Mouse (Mus musculus) neural tube, embryonic 13.5 days (tissue): ENCODE data around the gene Tmsb4x. TPM values are rescaled to one million over a fixed set of nuclear protein-coding genes. Genes with fewer than 3 reads are reported as not detected.

Experiments used
- ATAC-seq: fragments of 200-750 bp; cut with Nextera tagmentation; 2 replicates; pipeline ENCODE4 v1.8.0; 2017; ENCODE audit warnings: low read depth, mild to moderate bottlenecking, moderate TSS enrichment, moderate library complexity
- H3K27ac ChIP-seq: fragments of 300-500 bp; sonication (generic); replicated peaks from 2 replicates; pipeline ENCODE4 v1.5.1; 2015; ENCODE audit warnings: moderate library complexity, mild to moderate bottlenecking, inconsistent platforms
- H3K27me3 ChIP-seq: fragments of 300-500 bp; sonication (generic); 2 replicates; pipeline ENCODE4 v1.6.1; 2015; ENCODE audit warnings: mild to moderate bottlenecking, inconsistent platforms
- H3K36me3 ChIP-seq: fragments of 300-500 bp; sonication (generic); 2 replicates; pipeline ENCODE4 v1.6.1; 2015; ENCODE audit warnings: mild to moderate bottlenecking, inconsistent platforms
- H3K4me1 ChIP-seq: fragments of 300-500 bp; sonication (generic); replicated peaks from 2 replicates; pipeline ENCODE4 v1.6.1; 2015; ENCODE audit warnings: inconsistent platforms
- H3K4me2 ChIP-seq: fragments of 300-500 bp; sonication (generic); 2 replicates; pipeline ENCODE4 v1.6.1; 2015; ENCODE audit warnings: inconsistent platforms, mild to moderate bottlenecking, moderate library complexity
- H3K4me3 ChIP-seq: fragments of 300-500 bp; sonication (generic); 2 replicates; pipeline ENCODE4 v1.5.1; 2015; ENCODE audit warnings: mild to moderate bottlenecking, inconsistent platforms
- H3K9ac ChIP-seq: fragments of 300-500 bp; sonication (generic); 2 replicates; pipeline ENCODE4 v1.6.1; 2015; ENCODE audit warnings: moderate library complexity, mild to moderate bottlenecking, inconsistent platforms
- H3K9me3 ChIP-seq: fragments of 300-500 bp; sonication (generic); 2 replicates; pipeline ENCODE4 v1.6.1; 2016; ENCODE audit warnings: inconsistent platforms
- WGBS: fragments of 180-500 bp; shearing (Covaris S2); methylation state at CpG from one replicate; pipeline ENCODE4 v1.1.7; 2015; 5-methylcytosine and 5-hydroxymethylcytosine counted together
- polyA plus RNA-seq: library from polyadenylated mRNA; unstranded; fragments of >200 nt; fragmentation: Nextera tagmentation; extraction: Ambion mirVana; gene quantifications from 2 replicates; pipeline ENCODE4 v1.2.1, GENCODE M21; 2015

Tmsb4x gene
- polyA plus RNA-seq, result 6,861 and 7,374 TPM in 2 replicates

DNA sequence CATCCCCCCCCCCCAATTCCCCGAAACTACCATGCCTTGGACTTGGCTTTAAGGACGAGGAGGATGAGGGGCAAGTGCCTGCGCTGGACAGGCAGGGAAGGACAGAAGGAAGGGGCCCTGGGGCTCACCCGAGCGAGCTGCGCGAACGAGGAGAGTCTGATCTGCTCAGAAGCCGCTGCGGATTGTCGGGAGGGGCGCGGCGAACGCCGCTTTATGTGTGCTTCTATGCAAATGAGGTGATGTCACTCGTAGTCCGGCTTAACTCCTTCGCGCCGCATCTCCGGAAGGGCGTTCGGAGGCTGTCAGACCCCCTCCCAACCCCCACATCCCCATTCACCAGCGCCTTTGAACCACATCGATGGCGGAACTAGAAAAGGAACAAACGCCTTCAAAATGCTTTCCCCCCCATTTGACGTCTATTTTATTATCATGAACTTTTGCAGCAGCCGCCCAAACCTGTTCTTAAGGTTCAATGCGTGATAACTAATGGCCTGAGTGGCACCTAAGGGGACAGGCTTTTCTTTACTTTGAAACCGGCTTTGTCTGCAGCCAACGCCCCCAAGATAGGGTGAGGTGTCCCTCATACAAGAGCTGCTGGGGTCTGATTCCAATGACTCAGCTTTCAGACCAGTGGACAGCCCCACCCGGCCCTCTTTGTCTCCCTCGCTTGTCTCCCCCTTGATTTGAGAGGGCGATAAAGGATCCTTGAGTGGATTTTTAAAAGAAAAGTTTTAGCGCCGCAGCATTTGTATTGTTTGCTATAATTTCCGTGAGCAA is at the start of gene Tmsb4x:
Tmsb4x (minus strand) TSS at position 338 of the 777 bp plus-strand sequence.
- no peaks in the 10 kb centered on the region for H3K9me3 ChIP-seq
- peak within 1 kb of the TSS; percentile 93 for H3K9ac ChIP-seq
- WGBS, result 19% methylated on average over 39 of the region's 39 CpGs
- peak within 1 kb of the TSS; percentile 67 for H3K4me2 ChIP-seq
- H3K36me3 ChIP-seq, result 0 out of 2 replicates have a peak, but pooled peaks cover 6% of the 10 kb centered on the region
- ATAC-seq, result peak; percentile 92
- peaks cover 25% of the 10 kb centered on the region for H3K4me1 ChIP-seq
- H3K4me3 ChIP-seq, result peak within 1 kb of the TSS; percentile 60
- H3K27me3 ChIP-seq, result peaks cover 32% of the 10 kb centered on the region
- H3K27ac ChIP-seq, result peak within 1 kb of the TSS; percentile 97

DNA sequence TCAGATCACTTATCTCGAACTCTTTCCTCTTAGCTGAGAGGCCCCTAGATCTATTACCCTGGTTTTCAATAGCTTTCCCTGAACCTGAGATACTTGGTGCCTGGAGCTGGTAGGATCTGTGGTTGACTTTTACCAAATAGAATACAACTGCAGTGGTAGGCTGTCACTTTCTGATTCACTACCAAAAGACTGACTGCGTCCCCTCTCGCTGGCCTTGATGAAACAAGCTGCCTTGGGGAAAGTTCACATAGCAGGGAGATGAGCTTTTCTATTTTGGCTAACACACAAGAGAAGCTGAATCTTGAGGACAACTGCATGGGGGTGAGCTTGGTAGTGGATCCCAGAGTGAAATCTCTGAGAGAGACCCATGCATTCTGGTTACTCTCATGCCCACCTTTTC is 32.6 kb upstream of the Tmsb4x start:
- no peak for ATAC-seq
- H3K4me1 ChIP-seq, result no peaks in the 10 kb centered on the region
- 94% methylated on average over 3 of the region's 3 CpGs for whole genome bisulfite sequencing
- H3K4me2 ChIP-seq, result no peak overlapping the region
- no peaks in the 10 kb centered on the region for H3K36me3 ChIP-seq
- no peak overlapping the region for H3K27ac ChIP-seq
- peaks cover 46% of the 10 kb centered on the region for H3K27me3 ChIP-seq
- no peaks in the 10 kb centered on the region for H3K9me3 ChIP-seq
- no peak overlapping the region for H3K4me3 ChIP-seq
- H3K9ac ChIP-seq, result no peak overlapping the region

DNA sequence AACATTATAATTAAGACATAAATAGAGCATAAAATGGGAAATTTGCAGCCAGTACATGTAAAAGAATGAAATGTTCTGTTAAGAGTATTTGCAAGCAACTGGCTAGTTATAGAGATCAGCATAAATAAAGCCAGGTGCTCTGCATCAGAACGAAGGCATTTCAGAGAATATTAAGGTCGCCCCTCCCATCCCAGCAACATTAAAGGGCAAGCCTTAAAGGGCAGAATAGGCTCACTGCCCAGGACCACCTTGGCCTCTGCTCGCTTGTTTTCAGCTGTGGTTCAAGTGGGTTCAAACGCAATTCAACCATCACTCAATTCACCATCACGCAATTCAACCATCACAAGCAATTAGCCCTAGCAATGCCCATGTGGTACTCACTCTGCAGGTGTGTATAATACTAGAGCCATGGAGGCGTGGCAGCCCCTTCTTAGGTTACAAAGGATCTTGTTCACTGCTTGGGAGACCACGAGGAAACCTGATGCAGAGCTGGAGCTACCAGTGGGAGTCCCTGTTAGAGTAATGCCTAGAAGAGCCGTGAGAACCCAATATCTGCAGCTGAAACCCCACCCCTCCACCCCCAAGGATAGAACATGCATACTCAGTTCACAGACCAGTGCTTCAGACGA is 30.3 kb upstream of the Tmsb4x start:
- Histone ChIP-seq H3K27me3 (peaks cover 49% of the 10 kb centered on the region), H3K4me1 (no peaks in the 10 kb centered on the region), H3K9me3 (no peaks in the 10 kb centered on the region), H3K4me2 (no peak overlapping the region), H3K9ac (no peak overlapping the region), H3K36me3 (no peaks in the 10 kb centered on the region), H3K4me3 (no peak overlapping the region), H3K27ac (no peak overlapping the region)
- no peak for ATAC-seq
- WGBS, result 65% methylated on average over 9 of the region's 9 CpGs

DNA sequence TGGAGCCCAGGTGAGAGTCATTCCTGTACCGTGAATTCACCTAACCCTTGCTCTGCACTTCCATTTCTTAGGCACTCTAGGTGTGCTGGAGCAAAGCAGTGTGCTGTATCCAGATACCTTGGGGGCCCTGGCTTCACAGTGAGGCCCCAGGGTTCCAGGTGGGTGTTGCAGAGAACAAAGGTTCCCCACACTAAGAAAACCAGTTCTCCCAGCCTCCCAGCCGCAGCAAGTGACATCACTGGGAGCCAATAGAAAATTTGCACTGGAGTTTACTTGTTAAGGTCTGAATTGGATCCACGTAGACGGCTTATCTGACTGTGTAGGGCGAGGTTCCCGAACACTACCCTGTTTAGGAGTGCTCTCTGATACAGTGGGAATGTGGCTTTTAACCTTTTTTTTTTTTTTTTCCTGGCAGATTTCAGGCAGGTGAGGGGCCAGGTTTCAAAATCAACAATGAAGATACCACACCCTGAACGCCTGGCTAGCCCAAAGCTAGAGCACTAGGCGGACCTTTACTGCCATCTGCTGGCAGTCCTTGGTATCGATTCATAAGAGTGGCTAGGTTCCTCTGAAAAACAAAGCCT is 24.1 kb upstream of the Tmsb4x start:
- H3K36me3 ChIP-seq, result no peaks in the 10 kb centered on the region
- H3K4me1 ChIP-seq, result no peaks in the 10 kb centered on the region
- H3K9me3 ChIP-seq, result no peaks in the 10 kb centered on the region
- H3K27me3 ChIP-seq, result 0 out of 2 replicates have a peak, but pooled peaks cover 15% of the 10 kb centered on the region
- peak; percentile 79 for ATAC-seq
- WGBS, result 33% methylated on average over 9 of the region's 9 CpGs
- H3K4me2 ChIP-seq, result no peak overlapping the region
- H3K27ac ChIP-seq, result no peak overlapping the region
- H3K4me3 ChIP-seq, result no peak overlapping the region
- H3K9ac ChIP-seq, result no peak overlapping the region

DNA sequence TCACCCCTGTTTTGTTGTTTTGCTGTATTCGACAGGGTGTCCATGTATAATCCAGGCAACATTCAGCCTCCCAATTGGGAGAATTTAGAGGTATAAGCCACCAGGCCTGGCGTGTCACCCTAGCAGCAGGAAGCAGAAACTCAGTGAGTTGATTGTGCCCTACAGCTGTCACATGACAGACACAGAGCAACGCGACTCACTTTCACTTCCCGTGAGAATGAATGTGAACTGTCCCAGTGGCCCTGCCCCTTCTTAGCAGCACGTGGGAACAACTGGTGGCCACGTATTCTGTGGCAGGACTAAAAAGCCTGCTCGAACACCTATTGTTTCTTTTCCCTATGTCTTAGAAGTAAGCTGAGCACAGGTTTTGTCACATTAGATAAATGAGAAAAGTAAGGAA is 22.0 kb upstream of the Tmsb4x start:
- Histone ChIP-seq H3K4me1 (no peaks in the 10 kb centered on the region), H3K4me2 (no peak overlapping the region), H3K9me3 (no peaks in the 10 kb centered on the region), H3K36me3 (no peaks in the 10 kb centered on the region), H3K27ac (no peak overlapping the region), H3K9ac (no peak overlapping the region), H3K4me3 (no peak overlapping the region), H3K27me3 (0 out of 2 replicates have a peak, but pooled peaks cover 12% of the 10 kb centered on the region)
- 52% methylated on average over 8 of the region's 8 CpGs for WGBS
- no peak for ATAC-seq

DNA sequence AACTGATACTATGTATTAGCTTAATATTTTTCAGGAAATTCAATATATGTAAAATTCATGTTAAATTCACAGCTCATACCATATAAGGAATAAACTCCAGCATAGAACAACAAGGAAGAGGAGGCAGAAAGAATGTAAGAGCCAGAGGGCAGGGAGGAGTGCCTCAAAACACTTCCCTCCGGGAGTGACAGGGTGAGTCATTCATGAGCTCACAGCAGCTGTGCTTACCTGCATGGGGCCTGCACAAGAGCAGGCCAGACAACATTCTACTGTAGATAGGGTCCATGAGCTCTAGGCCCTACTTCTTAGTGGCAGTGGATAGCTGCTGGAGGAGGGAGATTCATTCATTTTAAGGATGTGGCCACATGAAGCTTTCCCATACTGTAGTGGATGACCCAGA is 20.7 kb upstream of the Tmsb4x start:
- H3K9me3 ChIP-seq, result no peaks in the 10 kb centered on the region
- ATAC-seq, result no peak
- H3K36me3 ChIP-seq, result no peaks in the 10 kb centered on the region
- H3K4me3 ChIP-seq, result no peak overlapping the region
- 73% methylated on average over 1 of the region's 1 CpGs for WGBS
- no peak overlapping the region for H3K9ac ChIP-seq
- no peak overlapping the region for H3K27ac ChIP-seq
- H3K4me1 ChIP-seq, result no peaks in the 10 kb centered on the region
- H3K27me3 ChIP-seq, result 0 out of 2 replicates have a peak, but pooled peaks cover 12% of the 10 kb centered on the region
- no peak overlapping the region for H3K4me2 ChIP-seq

DNA sequence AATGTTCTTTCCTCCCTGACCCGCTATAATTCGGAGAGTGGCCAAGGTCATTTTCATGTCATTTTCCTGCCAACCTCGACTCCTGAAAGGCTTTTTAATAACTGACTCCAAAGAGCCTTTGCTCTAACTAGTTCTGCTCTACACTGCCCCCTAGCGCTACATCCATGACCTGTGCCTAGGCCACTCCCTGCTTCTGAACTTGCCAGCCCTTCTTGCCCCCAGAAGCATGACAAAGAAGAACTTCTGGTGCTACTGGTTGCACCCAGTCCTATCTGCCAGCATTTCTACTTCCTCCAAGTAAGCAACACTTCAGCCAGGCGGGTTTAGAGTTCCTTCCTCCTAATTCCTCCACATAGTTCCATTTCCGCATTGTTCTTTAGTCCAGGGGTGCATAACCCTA is 20.1 kb upstream of the Tmsb4x start:
- H3K36me3 ChIP-seq, result no peaks in the 10 kb centered on the region
- WGBS, result 43% methylated on average over 6 of the region's 6 CpGs
- no peak overlapping the region for H3K27ac ChIP-seq
- ATAC-seq, result no peak
- no peaks in the 10 kb centered on the region for H3K9me3 ChIP-seq
- no peak overlapping the region for H3K4me2 ChIP-seq
- no peaks in the 10 kb centered on the region for H3K4me1 ChIP-seq
- H3K27me3 ChIP-seq, result 0 out of 2 replicates have a peak, but pooled peaks cover 6% of the 10 kb centered on the region
- H3K9ac ChIP-seq, result no peak overlapping the region
- no peak overlapping the region for H3K4me3 ChIP-seq

DNA sequence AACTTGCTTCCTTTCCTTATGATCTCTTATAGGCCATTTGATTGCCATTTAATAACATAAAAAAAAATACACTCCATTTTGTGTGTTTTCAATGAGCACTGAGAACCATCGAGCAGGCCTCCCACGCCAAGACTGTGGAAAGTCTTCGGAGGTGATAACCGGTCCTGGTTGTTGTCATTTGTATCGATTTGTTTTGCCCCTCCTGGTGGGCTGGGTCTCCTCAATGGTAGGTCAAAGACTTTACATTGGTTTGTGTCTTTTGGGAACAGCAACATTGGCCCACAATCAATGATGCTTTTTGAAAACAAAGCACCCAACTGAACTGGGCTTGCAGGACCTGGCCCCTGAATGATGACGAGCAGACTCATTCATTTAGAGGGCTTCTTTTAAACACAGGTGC is 18.6 kb upstream of the Tmsb4x start:
- no peaks in the 10 kb centered on the region for H3K9me3 ChIP-seq
- H3K4me2 ChIP-seq, result no peak overlapping the region
- H3K4me3 ChIP-seq, result no peak overlapping the region
- no peak for ATAC-seq
- WGBS, result 94% methylated on average over 6 of the region's 6 CpGs
- no peak overlapping the region for H3K27ac ChIP-seq
- H3K4me1 ChIP-seq, result no peaks in the 10 kb centered on the region
- H3K9ac ChIP-seq, result no peak overlapping the region
- H3K27me3 ChIP-seq, result no peaks in the 10 kb centered on the region
- H3K36me3 ChIP-seq, result no peaks in the 10 kb centered on the region

DNA sequence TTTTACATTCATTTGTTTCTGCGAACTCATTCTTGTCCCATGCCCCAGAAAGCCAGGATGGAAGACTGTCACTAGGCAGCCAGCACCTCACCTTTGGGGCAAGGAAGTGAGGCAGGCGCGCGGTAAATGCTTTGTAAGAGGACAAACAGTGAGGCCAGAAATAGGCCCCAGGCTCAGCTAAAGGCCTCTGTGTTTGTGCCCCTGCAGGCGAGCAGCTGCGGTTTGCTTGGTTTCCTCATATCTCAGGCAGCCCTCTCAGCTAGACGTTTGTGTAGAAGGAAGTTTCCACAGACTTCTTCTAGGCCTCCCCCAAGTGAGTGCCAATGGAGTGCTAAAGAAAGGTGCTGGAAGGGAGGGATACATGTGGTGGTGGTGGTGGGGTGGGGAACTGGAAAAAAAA is 18.0 kb upstream of the Tmsb4x start:
- 80% methylated on average over 7 of the region's 7 CpGs for WGBS
- Histone ChIP-seq H3K9ac (no peak overlapping the region), H3K9me3 (no peaks in the 10 kb centered on the region)

DNA sequence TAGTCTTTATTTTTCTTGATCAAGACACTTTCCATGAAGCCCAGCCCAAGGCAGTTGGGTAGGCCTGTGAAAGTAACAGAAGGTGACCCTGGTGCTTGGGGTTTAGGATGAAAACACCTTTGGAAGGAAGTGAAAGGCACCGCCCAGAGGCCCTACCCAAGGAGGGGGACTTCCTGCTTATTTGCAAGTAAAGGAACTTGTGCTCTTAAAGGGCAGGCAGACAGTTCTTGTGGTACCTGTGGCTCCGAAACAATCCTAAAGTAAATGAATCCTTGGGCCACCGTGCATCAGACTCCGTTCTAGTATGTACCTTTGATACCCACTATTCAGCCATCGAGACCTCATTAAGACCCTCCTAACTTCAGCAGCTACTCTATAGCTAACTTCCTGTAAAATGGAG is 17.5 kb upstream of the Tmsb4x start:
- no peak for ATAC-seq
- WGBS, result 96% methylated on average over 5 of the region's 5 CpGs

More for the DNA sequence above, 18.0 kb upstream of the Tmsb4x start:
- H3K27me3 ChIP-seq, result no peaks in the 10 kb centered on the region
- no peak overlapping the region for H3K4me3 ChIP-seq
- no peak overlapping the region for H3K4me2 ChIP-seq
- ATAC-seq, result no peak
- H3K36me3 ChIP-seq, result no peaks in the 10 kb centered on the region
- no peak overlapping the region for H3K27ac ChIP-seq
- H3K4me1 ChIP-seq, result no peaks in the 10 kb centered on the region

DNA sequence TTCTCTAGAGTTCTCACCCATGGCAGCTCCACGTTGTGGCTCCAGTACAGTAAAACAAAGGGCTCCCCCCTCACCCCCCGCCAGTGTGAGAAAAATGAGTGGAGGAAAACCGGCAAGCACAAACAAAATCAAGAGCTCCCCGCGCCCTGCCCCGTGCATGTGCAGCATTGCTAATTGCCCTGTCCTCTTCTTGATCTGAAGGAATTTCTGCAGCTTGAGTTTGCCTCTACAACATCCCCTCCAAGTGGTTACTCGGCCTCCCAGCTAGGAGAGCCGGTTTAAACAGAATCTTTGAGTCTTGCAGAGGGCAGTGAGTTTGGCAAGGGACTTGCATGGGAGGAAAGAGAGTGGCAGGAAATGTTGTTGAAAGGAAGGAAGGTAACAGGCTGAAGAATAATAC is 3.6 kb upstream of the Tmsb4x start:
- Histone ChIP-seq H3K4me2 (no peak overlapping the region), H3K27ac (no peak overlapping the region; the same call in 1 of the 2 replicates), H3K4me3 (no peak overlapping the region), H3K36me3 (no peaks in the 10 kb centered on the region), H3K9ac (no peak overlapping the region), H3K27me3 (peaks cover 22% of the 10 kb centered on the region), H3K9me3 (no peaks in the 10 kb centered on the region), H3K4me1 (peaks cover 14% of the 10 kb centered on the region)
- 27% methylated on average over 8 of the region's 8 CpGs for WGBS
- ATAC-seq, result no peak

More for the DNA sequence above, 17.5 kb upstream of the Tmsb4x start:
- Histone ChIP-seq H3K9ac (no peak overlapping the region), H3K4me1 (no peaks in the 10 kb centered on the region), H3K27ac (no peak overlapping the region), H3K9me3 (no peaks in the 10 kb centered on the region), H3K36me3 (no peaks in the 10 kb centered on the region), H3K27me3 (no peaks in the 10 kb centered on the region), H3K4me3 (no peak overlapping the region), H3K4me2 (no peak overlapping the region)

DNA sequence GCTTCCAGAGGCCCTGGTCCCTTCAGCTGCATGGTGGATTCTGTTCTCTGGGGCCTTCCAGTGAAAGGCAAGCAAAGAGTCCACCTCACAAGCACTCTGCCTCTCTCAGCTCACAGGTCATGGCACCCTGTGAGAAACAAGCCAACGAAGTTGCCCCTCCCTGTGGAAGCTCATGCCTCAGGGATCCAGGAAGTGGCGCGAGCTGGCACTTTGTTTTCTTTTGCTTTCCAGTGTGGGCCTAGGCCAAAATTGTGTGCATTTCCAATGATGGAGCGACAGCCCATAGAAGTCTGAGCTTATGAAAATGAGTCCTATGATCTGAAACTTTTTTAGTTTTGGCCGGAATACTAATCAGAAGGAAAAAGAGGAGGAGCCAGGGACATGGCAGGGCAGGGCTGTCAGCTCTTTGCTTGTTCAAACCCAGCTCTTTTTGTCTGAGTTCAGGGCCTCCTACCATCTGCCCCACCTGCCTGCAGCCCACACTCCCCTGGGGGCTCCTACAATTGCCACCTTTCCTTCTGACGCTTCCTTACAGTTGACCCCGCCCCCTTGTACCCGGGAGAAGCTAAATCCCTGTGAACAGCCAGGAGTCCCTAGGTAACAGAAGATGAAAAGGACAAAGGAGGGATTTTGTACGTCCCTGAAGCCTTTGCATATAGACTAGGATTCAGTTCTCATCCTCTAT is 2.9 kb upstream of the Tmsb4x start:
- H3K36me3 ChIP-seq, result 0 out of 2 replicates have a peak, but pooled peaks cover 3% of the 10 kb centered on the region
- H3K4me3 ChIP-seq, result no peak overlapping the region
- no peak overlapping the region for H3K4me2 ChIP-seq
- peaks cover 22% of the 10 kb centered on the region for H3K27me3 ChIP-seq
- no peak for ATAC-seq
- peaks cover 16% of the 10 kb centered on the region for H3K4me1 ChIP-seq
- H3K27ac ChIP-seq, result 0 out of 2 replicates have a peak overlapping the region, but pooled peaks have one; percentile 18
- whole genome bisulfite sequencing, result 53% methylated on average over 9 of the region's 9 CpGs
- no peaks in the 10 kb centered on the region for H3K9me3 ChIP-seq
- no peak overlapping the region for H3K9ac ChIP-seq
